Mouse (Mus musculus) intestine, postnatal 0 days (tissue): ENCODE measurements around the gene L3hypdh. TPM values are rescaled to one million over a fixed set of nuclear protein-coding genes. Genes with fewer than 3 reads are reported as not detected.

ENCODE experiments used
- ATAC-seq: fragments of 200-750 bp; cut with Nextera tagmentation; 2 replicates; pipeline ENCODE4 v1.8.0; 2017; ENCODE audit warnings: mild to moderate bottlenecking, moderate TSS enrichment, moderate library complexity
- H3K27ac ChIP-seq: fragments of 300-500 bp; sonication (generic); 2 replicates; pipeline ENCODE4 v1.5.1; 2014; ENCODE audit warnings: mild to moderate bottlenecking, low read depth, low read length, moderate library complexity
- H3K27me3 ChIP-seq: fragments of 300-500 bp; sonication (generic); replicated peaks from 2 replicates; pipeline ENCODE4 v1.6.1; 2014; ENCODE audit warnings: low read length, mixed read lengths; ENCODE audit not compliant: control insufficient read depth, insufficient read depth
- H3K36me3 ChIP-seq: fragments of 300-500 bp; sonication (generic); 2 replicates; pipeline ENCODE4 v1.6.1; 2014; ENCODE audit warnings: mild to moderate bottlenecking, moderate library complexity; ENCODE audit not compliant: control insufficient read depth, insufficient read depth
- H3K4me1 ChIP-seq: fragments of 300-500 bp; sonication (generic); replicated peaks from 2 replicates; pipeline ENCODE4 v1.6.1; 2014; ENCODE audit warnings: antibody characterized with exemption, low read length, mixed read lengths; ENCODE audit not compliant: control insufficient read depth, insufficient read depth
- H3K4me2 ChIP-seq: fragments of 300-500 bp; sonication (generic); replicated peaks from 2 replicates; pipeline ENCODE4 v1.6.1; 2014; ENCODE audit warnings: low read depth, mild to moderate bottlenecking, moderate library complexity
- H3K4me3 ChIP-seq: fragments of 300-500 bp; sonication (generic); 2 replicates; pipeline ENCODE4 v1.5.1; 2014; ENCODE audit warnings: low read depth, low read length
- H3K9ac ChIP-seq: fragments of 300-500 bp; sonication (generic); 2 replicates; pipeline ENCODE4 v1.6.1; 2014; ENCODE audit warnings: mild to moderate bottlenecking, low read depth, low read length
- H3K9me3 ChIP-seq: fragments of 300-500 bp; sonication (generic); 2 replicates; pipeline ENCODE4 v1.6.1; 2016; ENCODE audit warnings: mixed run types; ENCODE audit not compliant: control insufficient read depth
- CTCF ChIP-seq: sonication (generic); IDR thresholded peaks from 2 replicates; pipeline ENCODE4 v1.5.1; 2016; ENCODE audit warnings: low read depth, mild to moderate bottlenecking, control low read depth, antibody characterized with exemption, moderate library complexity
- WGBS: fragments of 180-500 bp; shearing (Covaris S2); extraction: QIAGEN DNeasy Blood & Tissue Kit; methylation state at CpG from one replicate; pipeline ENCODE4 v1.1.7; 2014; 5-methylcytosine and 5-hydroxymethylcytosine counted together
- microRNA-seq: library from miRNA; unstranded; fragments of <30 nt; microRNA quantifications from one replicate; pipeline ENCODE4, GENCODE M21; 2016
- polyA plus RNA-seq: library from polyadenylated mRNA; unstranded; fragments of >200 nt; fragmentation: Nextera tagmentation; extraction: Ambion mirVana; gene quantifications from 2 replicates; pipeline ENCODE4 v1.2.1, GENCODE M21; 2015

L3hypdh gene
- polyA plus RNA-seq, 1 experiment from 2014 or later, result 10.9 TPM

DNA sequence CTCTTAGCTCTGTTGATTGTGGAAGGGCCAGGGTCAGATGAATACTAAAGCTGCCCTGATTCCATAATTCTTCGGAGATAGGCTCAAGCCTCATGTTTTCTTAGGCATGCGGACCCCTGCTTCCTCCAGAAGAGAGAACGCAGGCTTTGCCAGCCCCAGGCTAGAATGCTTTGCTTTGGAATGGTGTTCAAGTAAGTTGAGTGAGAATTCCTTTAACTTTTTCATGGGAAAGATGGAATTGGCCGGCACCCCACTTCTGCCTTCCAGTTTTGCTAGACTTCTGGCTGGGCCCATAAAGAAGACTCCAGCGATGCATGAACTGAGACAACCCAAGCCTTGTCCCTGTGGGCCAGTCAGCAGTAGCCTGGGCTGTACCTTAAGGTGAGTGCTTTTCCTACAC lies 54.1 kb downstream of the L3hypdh start:
- 92% methylated on average over 5 of the region's 5 CpGs for WGBS
- H3K27me3 ChIP-seq, result no peaks in the 10 kb centered on the region
- no peaks in the 10 kb centered on the region for H3K9me3 ChIP-seq
- TF ChIP-seq CTCF, result no peak
- H3K4me2 ChIP-seq, result no peak overlapping the region
- no peak overlapping the region for H3K27ac ChIP-seq
- H3K9ac ChIP-seq, result no peak overlapping the region
- no peak overlapping the region for H3K4me3 ChIP-seq
- no peak for ATAC-seq
- H3K4me1 ChIP-seq, result no peaks in the 10 kb centered on the region
- H3K36me3 ChIP-seq, result no peaks in the 10 kb centered on the region

GRCm38 (mm10) chr12:72025275-72025795 lies 59.9 kb downstream of the L3hypdh start:
- H3K4me2 ChIP-seq, result no peak overlapping the region
- no peaks in the 10 kb centered on the region for H3K36me3 ChIP-seq
- no peak overlapping the region for H3K27ac ChIP-seq
- H3K9ac ChIP-seq, result no peak overlapping the region
- 0 out of 2 replicates have a peak, but pooled peaks cover 3% of the 10 kb centered on the region for H3K9me3 ChIP-seq
- TF ChIP-seq CTCF, result no peak
- H3K4me3 ChIP-seq, result no peak overlapping the region
- WGBS, result 59% methylated on average over 6 of the region's 6 CpGs
- H3K27me3 ChIP-seq, result no peaks in the 10 kb centered on the region
- no peaks in the 10 kb centered on the region for H3K4me1 ChIP-seq
- ATAC-seq, result no peak

- Histone ChIP-seq H3K27ac (no peak overlapping the region), H3K4me1 (no peaks in the 10 kb centered on the region), H3K4me2 (no peak overlapping the region), H3K9ac (no peak overlapping the region), H3K27me3 (no peaks in the 10 kb centered on the region), H3K4me3 (no peak overlapping the region), H3K36me3 (no peaks in the 10 kb centered on the region), H3K9me3 (0 out of 2 replicates have a peak, but pooled peaks cover 3% of the 10 kb centered on the region)
- 90% methylated on average over 5 of the region's 5 CpGs for WGBS
- no peak for TF ChIP-seq CTCF
- no peak for ATAC-seq
Measured at GRCm38 (mm10) chr12:72023572-72023971, 61.7 kb downstream of the L3hypdh start.

Small RNA genes within 50 kb of the gene (microRNA-seq; reads per million reads assigned to microRNA genes)
- gene Gm24466, result not detected

Other genes starting within 250 kb of the L3hypdh start
- gene Gpr135, start 14.3 kb downstream of the L3hypdh start, polyA plus RNA-seq, result 0.65 and 0.98 TPM in 2 replicates
- gene Jkamp, start 150 bp upstream of the L3hypdh start, polyA plus RNA-seq, result 41.3 and 50.2 TPM in 2 replicates
- not detected in 2 replicates for gene Ccdc175, start 99.6 kb upstream of the L3hypdh start, polyA plus RNA-seq